ENCODE assay signal across 21 mouse cellular contexts in genomic region chr10:5083716-5084115, GRCm38 (mm10). TPM values are rescaled to one million over a fixed set of nuclear protein-coding genes. Genes with fewer than 3 reads are reported as not detected.
DNase-seq lines count a peak whose midpoint lies in the region; ATAC-seq and TF ChIP-seq lines count a peak whose summit lies in the region.
"Had no signal": no experiment of that assay in that cellular context is flagged by ENCODE, and none has a peak within 500 bp of the region (broad histone marks: within the 10 kb centered on the region; RNA-seq: fewer than 3 reads in every experiment).

No protein-coding gene starts in this region.

- TF ChIP-seq POLR2A in cerebellum, adult 2 months (IDR thresholded peaks at IDR 0.05; ENCODE audit: borderline replicate concordance, insufficient read depth, low read length), result no peak
- TF ChIP-seq POLR2A in myocyte (IDR thresholded peaks at IDR 0.05; ENCODE audit: insufficient read length, low read depth), result no peak

- peaks cover 4% of the 10 kb centered on the region; the same call in 1 of the 2 replicates for H3K4me1 ChIP-seq in cerebellum, adult 2 months (ENCODE audit: control insufficient read depth, insufficient read depth, low read length)
- no peaks in the 10 kb centered on the region for H3K4me1 ChIP-seq in midbrain, embryonic 11.5 days (ENCODE audit: control insufficient read depth, insufficient read depth, low read length)
- no peaks in the 10 kb centered on the region for H3K4me1 ChIP-seq in midbrain, embryonic 13.5 days (replicated peaks)
- H3K4me1 ChIP-seq: forebrain, embryonic 10.5 days; forebrain, embryonic 13.5 days; hindbrain, embryonic 12.5 days had no signal

- no peak for DNase-seq in cerebellum, adult 2 months
- no peak for DNase-seq in cerebellum, adult 18-20 months
- DNase-seq in midbrain, embryonic 11.5 days (ENCODE audit: low spot score, missing footprints), result peak; percentile 61
- DNase-seq in right cerebral cortex, adult 2 months (ENCODE audit: low spot score in 2 of 2), result no peak
- DNase-seq: adrenal gland, postnatal 10 days; adrenal gland, postnatal 36 days; cerebellum, adult 11 months; cerebellum, adult 9-10 months; cerebellum, postnatal 14 days; gastrocnemius, postnatal 25 days had no signal

- no peak overlapping the region for H3K4me3 ChIP-seq in cerebellum, adult 2 months (replicated peaks; ENCODE audit: insufficient read depth, low read depth, low read length)
- H3K4me3 ChIP-seq in midbrain, embryonic 11.5 days (ENCODE audit: low read depth, low read length), result no peak overlapping the region
- no peak overlapping the region for H3K4me3 ChIP-seq in midbrain, embryonic 13.5 days (replicated peaks)
- no peak overlapping the region for H3K4me3 ChIP-seq in myocyte
- H3K4me3 ChIP-seq: forebrain, embryonic 10.5 days; forebrain, embryonic 13.5 days; hindbrain, embryonic 12.5 days; hindbrain, embryonic 15.5 days had no signal

- H3K4me2 ChIP-seq in midbrain, embryonic 11.5 days, result no peak overlapping the region
- no peak overlapping the region for H3K4me2 ChIP-seq in midbrain, embryonic 13.5 days (replicated peaks)
- H3K4me2 ChIP-seq in myocyte (ENCODE audit: low read depth), result no peak overlapping the region
- H3K4me2 ChIP-seq: forebrain, embryonic 13.5 days; heart, embryonic 11.5 days; hindbrain, embryonic 12.5 days; hindbrain, embryonic 15.5 days had no signal

- WGBS in cerebellum, adult 2 months, result 78% methylated on average over 6 of the region's 6 CpGs
- 82% methylated on average over 6 of the region's 6 CpGs for WGBS in midbrain, embryonic 11.5 days
- WGBS in midbrain, embryonic 13.5 days, result 82% methylated on average over 6 of the region's 6 CpGs

- H3K27me3 ChIP-seq in cerebellum, adult 2 months (ENCODE audit: control insufficient read depth, insufficient read depth, low read length), result no peaks in the 10 kb centered on the region
- no peaks in the 10 kb centered on the region for H3K27me3 ChIP-seq in midbrain, embryonic 11.5 days (ENCODE audit: control insufficient read depth, insufficient read depth, low read length)
- no peaks in the 10 kb centered on the region for H3K27me3 ChIP-seq in midbrain, embryonic 13.5 days
- H3K27me3 ChIP-seq in myocyte (ENCODE audit: control insufficient read depth, insufficient read depth, insufficient read length), result no peaks in the 10 kb centered on the region
- H3K27me3 ChIP-seq: forebrain, embryonic 13.5 days; hindbrain, embryonic 12.5 days; hindbrain, embryonic 15.5 days; Patski had no signal

- no peaks in the 10 kb centered on the region for H3K79me2 ChIP-seq in myocyte (ENCODE audit: control insufficient read depth, insufficient read depth)

- H3ac ChIP-seq in myocyte (ENCODE audit: control insufficient read depth, insufficient read length), result no peak overlapping the region

- ATAC-seq in midbrain, embryonic 11.5 days (ENCODE audit: low FRiP score), result no peak
- ATAC-seq in midbrain, embryonic 13.5 days, result no peak
- ATAC-seq: forebrain, embryonic 13.5 days; forebrain, embryonic 16.5 days; intestine, postnatal 0 days; Patski had no signal

- no peak for TF ChIP-seq CTCF in cerebellum, adult 2 months (IDR thresholded peaks at IDR 0.05; ENCODE audit: borderline replicate concordance, insufficient read depth, low read depth, low read length)

- H3K9ac ChIP-seq in midbrain, embryonic 11.5 days (ENCODE audit: low read length), result no peak overlapping the region
- no peak overlapping the region for H3K9ac ChIP-seq in midbrain, embryonic 13.5 days (replicated peaks)
- H3K9ac ChIP-seq: forebrain, embryonic 13.5 days; hindbrain, embryonic 12.5 days; hindbrain, embryonic 15.5 days had no signal

- 0 out of 2 replicates have a peak overlapping the region, but pooled peaks have one; percentile 21 for H3K27ac ChIP-seq in cerebellum, adult 2 months (ENCODE audit: insufficient read depth, low read length)
- no peak overlapping the region for H3K27ac ChIP-seq in midbrain, embryonic 11.5 days (ENCODE audit: low read depth, low read length)
- no peak overlapping the region for H3K27ac ChIP-seq in midbrain, embryonic 13.5 days
- H3K27ac ChIP-seq: forebrain, embryonic 10.5 days; forebrain, embryonic 13.5 days; hindbrain, embryonic 12.5 days; hindbrain, embryonic 15.5 days had no signal

- no peaks in the 10 kb centered on the region for H3K36me3 ChIP-seq in midbrain, embryonic 11.5 days (ENCODE audit: control insufficient read depth, insufficient read depth, low read length)
- no peaks in the 10 kb centered on the region for H3K36me3 ChIP-seq in midbrain, embryonic 13.5 days
- H3K36me3 ChIP-seq in myocyte (ENCODE audit: control insufficient read depth, insufficient read depth), result peaks cover 16% of the 10 kb centered on the region
- H3K36me3 ChIP-seq: forebrain, embryonic 10.5 days; hindbrain, embryonic 12.5 days had no signal

- H3K9me3 ChIP-seq in midbrain, embryonic 11.5 days (ENCODE audit: control insufficient read depth, low read length), result no peaks in the 10 kb centered on the region
- no peaks in the 10 kb centered on the region for H3K9me3 ChIP-seq in midbrain, embryonic 13.5 days
- H3K9me3 ChIP-seq: forebrain, embryonic 10.5 days; forebrain, embryonic 13.5 days; hindbrain, embryonic 12.5 days; hindbrain, embryonic 15.5 days had no signal

TF ChIP-seq in myocyte, 11 proteins besides CTCF, POLR2A, EP300 and RAD21:
- TF ChIP-seq MYOD1 (IDR thresholded peaks at IDR 0.05; ENCODE audit: control insufficient read depth in 1 of 3, insufficient read length in 2 of 3, low read depth in 2 of 3) (no peak), POLR2AphosphoS2 (IDR thresholded peaks at IDR 0.05; ENCODE audit: insufficient read length, low read depth) (no peak), USF1 (IDR thresholded peaks at IDR 0.05; ENCODE audit: low read depth) (no peak), MAX (IDR thresholded peaks at IDR 0.05; ENCODE audit: low read depth) (no peak), TCF3 (IDR thresholded peaks at IDR 0.05; ENCODE audit: insufficient read length, low read depth) (no peak), SRF (IDR thresholded peaks at IDR 0.05; ENCODE audit: control insufficient read depth, insufficient read length, low read depth) (no peak), CEBPB (IDR thresholded peaks at IDR 0.05; ENCODE audit: insufficient read depth, poor library complexity, severe bottlenecking) (0 out of 2 replicates have a peak, but pooled peaks have one; percentile 18), MYOG (IDR thresholded peaks at IDR 0.05; ENCODE audit: control insufficient read depth in 1 of 3, insufficient read depth in 1 of 3, insufficient read length in 2 of 3, low read depth in 2 of 3) (no peak)

RNA-seq across cellular contexts. Expression of gene Gm10097, which starts 14.7 kb away (rescaled TPM):
- not detected in 2 replicates for polyA plus RNA-seq in cerebellum, adult 2 months (2012; rRNA removed)
- polyA plus RNA-seq in midbrain, embryonic 11.5 days (2014; fragmentation: Nextera tagmentation; extraction: Ambion mirVana), result 0.06 TPM in 1 of 2 replicates, not detected in the other
- 0.09 and 0.15 TPM in 2 replicates for polyA plus RNA-seq in midbrain, embryonic 13.5 days (2015; fragmentation: Nextera tagmentation; extraction: Ambion mirVana)
- polyA plus RNA-seq in myocyte (2012; fragmentation: generic; extraction: Trizol), result 0.04 TPM
- polyA plus RNA-seq: gonadal fat pad, adult 2 months; Patski had no signal
